Mouse (Mus musculus): ENCODE measurements at regions not wholly inside any gene's neighbourhood (a gene's known extent, or its start where the extent isn't known, plus 50 kb on each side); places are given as distances from the start of the nearest gene placed in this dataset.

DNA sequence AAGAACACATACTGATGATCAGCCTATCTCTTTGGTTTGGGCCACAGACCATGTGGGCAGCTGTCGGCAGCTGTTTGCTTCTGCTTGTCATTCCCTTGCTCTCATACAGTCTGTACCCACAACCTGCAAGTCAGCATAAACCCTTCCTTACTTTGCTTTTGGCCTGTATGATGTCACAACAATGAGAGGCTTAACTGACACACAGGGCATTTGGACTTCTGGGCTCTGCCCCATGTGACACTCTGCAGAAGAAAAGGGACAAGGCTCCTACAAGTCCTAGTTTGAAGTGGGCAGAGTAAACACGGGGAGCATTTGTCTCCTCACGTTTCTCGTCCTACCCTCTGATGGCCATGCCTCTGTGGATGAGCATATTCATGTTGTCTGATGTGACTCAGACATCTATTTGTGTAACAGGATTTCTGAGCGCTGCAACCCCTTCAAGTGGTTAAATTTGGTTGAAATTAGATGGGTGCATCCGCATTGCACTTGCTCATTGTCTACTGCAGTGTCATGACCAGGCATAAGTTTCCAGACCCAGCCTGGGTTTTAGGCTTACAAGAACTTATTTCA, 87.6 kb upstream of the Cpeb4 start:
- no peak for ATAC-seq

DNA sequence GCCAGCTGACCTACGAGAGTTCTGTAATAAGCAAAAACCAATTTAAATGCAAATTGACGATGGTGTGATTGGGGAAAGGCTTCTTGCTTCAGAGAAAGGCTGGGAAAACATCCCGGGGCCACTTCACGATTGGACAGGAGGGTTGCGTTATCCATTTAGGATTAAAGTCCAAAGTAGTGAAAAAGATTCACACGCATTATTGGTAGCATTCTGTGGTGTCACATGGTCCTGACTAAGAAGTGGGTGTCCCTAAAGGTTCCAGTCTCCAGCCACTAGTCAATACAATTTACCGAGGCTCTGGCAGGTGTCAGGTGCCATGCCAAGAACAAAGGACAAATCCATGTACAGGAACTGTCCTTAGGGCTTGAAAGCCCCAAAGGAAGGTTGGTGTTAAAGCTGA, 86.9 kb upstream of the Cpeb4 start:
- ATAC-seq = no peak

DNA sequence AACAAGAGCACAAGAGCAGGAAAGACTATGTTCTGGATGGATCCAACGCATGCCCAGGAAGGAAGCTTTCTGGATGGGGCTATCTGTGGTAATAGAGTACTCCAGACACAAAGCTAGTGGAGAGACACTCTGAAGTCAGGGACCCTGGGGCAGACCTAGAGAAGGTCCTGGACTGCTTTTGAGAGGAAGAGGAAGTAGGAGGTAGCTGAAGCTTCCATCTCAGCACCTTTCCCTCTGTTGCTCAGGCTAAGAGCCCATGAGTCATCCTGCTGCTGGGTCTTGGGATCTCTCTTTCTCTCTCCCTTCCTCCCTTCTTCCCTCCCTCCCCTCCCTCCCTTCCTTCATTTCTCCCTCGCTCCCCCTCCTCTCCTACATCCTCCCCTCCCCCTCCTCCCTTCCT, 84.6 kb upstream of the Cpeb4 start:
- no peak for ATAC-seq

DNA sequence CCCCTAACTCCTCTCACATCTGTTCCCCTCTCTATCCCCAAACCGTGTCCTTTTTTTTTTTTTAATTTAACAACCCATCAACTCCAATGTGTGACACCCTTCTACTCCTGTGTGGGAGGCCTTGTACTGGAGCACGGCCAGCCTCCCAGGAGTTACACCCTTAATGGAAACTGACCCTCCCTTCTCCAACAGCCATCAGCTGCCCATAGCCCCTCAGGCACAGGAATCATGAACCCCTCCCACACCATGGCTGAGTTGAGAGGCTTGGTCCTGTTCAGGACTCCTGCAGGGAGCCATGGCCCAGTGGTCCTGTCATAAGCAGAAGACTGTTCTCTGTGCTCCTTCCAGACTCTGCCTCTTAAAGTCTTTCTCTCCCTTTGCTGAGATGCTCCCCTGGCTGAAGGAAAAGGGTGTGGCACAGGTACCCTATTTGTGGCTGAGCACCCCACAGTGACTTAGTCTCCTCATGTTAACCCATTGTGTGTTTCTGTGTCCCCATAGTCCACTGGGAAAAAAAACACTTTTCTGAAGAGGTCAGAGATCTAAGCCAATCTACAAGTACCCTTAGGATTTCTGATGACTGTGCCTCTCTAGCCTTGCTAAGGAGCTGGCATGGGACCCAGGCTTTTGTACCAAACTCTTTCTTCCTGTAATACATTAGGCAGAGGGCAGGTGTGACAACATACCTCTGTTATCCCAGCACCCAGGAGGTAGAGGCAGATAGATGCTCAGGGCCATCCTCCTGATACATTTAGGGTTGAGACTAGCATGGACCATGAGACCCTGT, 83.9 kb upstream of the Cpeb4 start:
- ATAC-seq = no peak

DNA sequence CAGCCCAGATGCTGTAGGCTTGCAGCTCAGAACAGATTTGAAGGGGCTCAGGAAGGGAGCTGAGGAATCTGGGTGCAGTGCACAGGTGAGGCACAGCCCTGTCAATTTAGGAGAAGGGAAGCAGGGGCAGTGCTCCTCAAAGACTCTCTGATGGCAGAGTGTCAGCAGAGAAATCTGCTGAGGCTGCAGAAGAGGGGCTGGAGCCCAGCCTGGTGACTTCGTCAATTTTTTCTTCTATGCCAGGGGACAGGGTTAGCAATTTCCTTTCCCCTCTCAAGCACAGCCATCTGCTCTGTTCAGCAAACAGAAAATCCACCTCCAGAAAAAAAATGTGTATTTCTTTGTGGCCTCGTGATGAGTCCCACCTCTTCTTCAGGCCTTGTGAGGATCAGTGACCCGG, 82.0 kb upstream of the Cpeb4 start:
- no peak for ATAC-seq

DNA sequence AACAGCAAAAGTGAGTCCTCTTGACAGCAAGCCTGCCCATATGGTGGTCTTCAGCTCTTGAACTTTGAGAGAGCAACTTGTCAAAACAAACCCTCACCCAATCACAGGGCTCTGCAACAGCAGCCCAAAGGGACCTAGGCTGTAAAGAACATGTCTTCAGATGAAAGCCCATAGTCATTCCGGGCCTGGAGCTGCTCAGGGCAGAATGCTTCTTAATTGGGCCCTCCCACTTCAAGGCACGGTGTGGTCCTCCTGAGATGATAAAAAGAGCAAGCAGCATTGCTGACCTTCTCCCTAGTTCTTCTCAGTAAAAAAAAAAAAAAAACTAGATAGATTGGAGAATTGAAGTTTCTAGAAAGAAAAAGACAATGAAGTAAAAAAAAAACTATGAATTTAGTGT, 80.7 kb upstream of the Cpeb4 start:
- ATAC-seq = no peak

DNA sequence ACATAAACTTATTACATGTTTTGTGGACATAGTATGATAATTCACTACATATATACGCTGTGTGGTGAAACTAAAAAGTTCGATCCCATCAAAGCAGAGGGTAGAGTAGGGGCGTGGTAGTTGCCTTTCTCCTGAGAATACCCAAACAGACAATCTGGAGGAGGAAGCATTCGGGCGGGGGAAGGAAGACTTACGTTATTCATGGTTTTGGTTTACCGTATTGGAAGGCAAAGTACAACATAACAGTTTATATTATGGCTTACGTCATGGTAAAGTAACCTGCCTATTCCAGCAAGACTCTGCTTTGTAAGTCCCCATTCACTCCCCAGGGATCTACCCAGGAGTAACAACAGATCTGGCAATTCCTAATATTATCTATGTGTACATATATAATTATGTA, 76.9 kb upstream of the Cpeb4 start:
- ATAC-seq = no peak

DNA sequence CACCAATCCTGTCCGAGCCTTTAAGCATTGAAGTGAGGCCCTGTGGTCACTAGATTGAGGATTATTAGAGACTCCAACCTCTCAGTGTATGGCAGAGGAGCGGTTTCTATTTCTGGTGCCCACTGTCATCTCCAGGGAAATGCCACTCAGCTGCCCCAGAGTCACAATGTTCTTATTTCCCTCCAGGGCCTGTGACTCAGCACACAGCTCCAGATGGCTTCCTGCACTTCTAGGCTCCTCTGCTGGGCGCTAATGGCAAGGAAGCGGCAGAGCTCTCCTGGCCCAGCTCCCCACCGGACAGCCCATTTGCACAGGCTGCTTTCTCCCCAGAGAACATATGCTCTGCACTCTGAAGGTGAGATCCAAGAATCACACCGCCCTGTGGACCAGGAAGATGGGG, 75.8 kb upstream of the Cpeb4 start:
- no peak for ATAC-seq

DNA sequence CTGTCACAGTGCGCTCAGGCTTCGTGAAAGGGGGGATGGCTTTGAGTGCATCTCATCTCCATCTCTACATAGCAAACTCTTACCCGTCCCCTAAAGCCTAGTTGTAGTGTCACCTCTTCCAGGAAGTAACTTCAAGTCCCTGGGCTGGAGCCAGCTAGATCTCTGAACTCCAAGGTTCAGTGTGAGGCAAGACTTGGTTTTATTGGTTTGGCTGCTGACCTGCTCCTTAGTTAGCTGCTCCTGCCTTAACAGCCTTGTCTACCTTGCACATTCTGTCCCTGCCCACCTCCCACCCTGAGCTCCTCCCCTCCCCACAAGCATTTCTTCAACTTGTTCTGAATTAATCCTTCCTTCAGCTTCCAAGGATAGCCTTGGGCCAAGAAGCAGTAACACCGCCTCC, 70.4 kb upstream of the Cpeb4 start:
- ATAC-seq = no peak

DNA sequence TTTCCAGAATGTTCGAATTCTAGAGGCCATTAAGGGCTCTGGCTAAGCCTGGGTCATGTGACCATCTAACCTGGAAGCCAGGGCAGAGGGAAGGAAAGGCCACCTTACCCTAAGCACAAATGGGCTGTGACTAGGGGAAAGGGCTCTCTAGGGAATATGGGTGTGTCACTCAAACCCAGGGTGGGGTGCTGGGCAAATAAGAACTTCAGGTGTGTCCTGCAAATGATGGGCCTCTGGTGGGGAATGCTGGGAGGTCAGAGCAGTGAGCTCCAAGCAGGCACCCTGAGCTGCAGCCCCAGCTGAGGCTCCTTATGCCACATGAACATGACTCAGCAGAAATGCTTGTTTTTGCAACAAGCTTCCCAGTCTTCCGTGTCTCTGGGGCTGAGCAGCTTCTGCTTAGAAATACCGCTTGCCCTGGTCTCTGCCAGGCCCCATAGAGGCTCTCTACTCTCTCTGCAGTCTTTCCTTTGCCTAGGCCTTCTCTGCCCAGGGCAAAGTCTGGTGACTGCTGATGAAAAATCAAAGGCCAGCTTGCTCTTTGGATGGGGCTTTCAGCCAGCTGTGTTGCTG, 68.6 kb upstream of the Cpeb4 start:
- ATAC-seq = no peak

DNA sequence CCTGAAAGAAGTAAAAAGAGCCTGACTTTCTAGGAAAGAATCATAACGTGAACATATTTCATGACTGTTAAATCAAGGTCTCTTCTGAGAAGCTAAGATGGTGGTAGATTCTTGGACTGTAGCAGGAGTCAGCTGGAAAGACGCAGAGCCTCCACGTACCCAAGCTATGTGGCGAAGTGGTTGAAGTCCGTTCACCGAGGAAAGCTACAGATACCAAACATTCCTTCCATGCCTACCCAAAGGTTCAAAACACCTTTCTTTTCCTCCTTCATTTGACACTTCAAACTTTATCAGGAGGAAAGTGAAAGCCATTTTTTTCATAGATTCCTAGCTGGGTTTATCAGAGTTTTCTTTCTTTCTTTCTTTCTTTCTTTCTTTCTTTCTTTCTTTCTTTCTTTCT, 67.5 kb upstream of the Cpeb4 start:
- ATAC-seq = no peak

DNA sequence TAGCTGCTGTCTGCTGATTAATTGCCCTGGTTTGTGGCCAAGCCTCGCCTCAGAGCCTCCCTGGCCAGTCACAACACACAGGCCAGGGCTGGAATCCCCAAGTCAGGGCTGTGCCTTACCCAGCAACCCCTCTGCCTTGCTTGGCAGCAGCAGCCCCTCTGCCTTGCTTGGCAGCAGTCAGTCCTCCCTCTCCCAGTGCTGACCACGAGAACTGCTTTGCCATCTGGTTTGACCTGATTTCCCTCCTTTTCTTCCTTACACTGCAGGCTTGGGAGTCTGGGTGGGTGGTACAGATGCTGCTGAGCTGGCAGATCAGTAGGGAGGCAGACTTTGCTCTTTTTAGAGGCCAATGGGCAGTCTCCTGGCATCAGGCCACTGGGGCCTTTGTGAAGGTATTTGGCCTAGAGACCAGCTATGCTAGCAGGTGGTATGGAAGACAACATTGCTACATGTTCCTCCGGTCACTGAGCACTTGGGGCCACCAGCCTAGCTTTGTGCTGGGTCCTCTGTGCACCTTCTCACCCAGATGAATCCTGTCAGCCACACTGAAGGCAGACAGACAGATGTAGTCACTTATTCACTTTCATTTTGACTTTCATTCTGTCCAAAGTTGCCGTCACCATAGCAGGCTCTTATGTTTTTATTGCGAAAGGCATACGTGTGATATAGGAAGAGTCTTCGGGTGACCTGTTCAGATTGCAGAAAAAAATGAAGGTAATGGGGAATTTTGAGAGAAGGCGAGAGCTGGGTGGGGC, 64.4 kb upstream of the Cpeb4 start:
- peak; percentile 41 for ATAC-seq

DNA sequence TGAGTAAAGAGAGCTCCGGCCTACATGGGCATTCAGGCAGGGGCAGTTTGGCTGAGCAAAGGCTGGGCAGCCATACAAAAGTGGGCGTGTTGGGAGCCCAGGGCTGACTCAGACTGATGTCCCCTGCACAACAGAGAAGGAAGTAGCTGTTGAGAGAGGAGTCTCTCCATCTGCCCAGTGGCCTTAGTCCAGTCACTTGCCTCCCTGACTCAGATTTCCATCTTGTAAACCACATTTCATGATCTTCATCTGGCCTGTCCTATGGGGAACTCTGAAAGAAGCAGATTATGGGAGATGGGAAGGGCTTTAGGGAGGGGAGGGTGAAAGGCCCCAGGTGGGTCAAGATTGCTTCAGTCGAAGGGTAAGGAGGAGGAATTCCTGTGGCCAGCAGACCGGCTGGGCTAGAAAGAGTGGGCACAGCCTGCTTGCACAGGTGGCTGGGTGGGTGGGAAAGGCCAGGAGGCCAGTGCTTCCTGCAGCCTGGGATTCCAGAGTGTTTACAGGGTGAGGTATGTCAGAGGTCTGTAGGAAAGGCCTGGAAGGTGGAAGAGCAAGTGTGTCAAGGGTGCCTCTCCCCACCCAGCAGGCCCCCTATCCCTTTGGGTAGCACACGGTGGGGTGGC, 63.7 kb upstream of the Cpeb4 start:
- ATAC-seq = no peak

DNA sequence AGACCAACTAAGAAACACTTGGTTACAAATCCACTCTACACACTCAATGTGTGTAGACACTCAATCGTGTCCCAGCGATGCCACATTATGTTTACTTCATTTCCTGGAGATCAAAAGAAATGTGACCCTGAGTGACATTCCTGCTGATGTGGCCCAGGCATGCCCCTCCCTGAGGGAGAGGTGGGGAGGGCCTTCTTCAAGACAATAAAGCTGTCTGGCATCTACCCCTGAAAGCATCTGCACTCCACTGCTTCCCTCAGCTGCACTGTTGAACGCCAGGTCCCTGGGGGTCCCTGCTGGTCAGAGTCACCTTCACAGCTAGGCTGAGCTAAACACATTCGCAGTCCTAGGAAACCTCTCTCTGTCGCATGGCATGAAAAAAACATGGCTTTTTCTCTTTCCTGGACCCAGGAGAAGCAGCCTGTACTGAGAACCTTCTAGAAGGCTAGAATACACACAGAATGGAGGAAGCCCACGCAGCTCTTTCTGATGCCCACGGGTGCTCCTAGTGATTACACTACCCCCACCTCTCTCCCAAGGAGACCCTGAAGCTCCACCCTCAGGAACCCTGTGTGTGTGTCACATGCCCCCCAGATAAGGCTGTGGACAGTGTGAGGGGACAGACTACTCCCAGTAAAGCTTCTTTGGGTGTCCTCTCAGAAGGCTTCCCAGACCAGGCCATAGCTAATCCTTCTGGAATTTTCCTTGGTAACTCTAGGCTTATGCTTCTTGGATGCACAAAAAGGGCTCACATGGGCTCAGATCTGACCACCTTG, 61.8 kb upstream of the Cpeb4 start:
- no peak for ATAC-seq

DNA sequence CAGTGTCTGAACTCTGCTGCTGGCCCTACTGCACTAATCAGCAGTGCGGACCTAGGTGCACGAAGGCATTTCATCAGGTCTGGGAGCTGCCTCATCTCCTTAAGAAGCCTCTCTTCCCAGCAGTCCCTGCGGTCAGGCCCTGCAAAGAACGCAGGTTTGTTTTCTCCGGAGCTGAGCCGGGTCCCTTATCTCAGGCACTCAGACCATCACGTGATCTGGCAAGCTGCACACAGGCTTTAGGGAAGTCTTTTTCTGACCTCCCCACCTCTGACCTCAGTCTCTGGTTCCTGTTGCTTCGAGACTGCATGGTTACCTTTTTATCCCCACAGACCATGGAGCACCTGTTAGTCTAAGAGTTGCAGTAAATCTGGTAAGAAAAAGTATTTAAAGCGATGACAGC, 59.8 kb upstream of the Cpeb4 start:
- no peak for ATAC-seq

DNA sequence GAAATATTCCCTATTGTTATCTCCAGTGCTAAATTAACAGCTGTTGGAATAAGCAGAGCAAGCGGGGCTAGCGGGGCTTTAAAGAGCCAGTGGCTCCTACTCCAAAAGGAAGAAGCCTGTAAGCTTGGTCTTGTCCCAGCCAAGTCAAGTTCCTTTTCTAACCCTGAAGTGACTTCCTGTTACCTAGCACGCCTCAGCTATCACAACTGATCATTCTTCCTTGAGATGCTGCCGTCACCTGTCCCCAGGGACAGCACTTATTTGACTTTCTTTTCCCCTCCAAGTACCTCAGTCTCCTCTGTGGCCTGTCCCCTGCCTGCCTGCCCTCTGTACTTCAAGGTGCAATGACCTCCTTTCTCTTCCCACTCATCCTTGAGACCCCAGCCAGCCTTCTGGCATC, 57.4 kb upstream of the Cpeb4 start:
- ATAC-seq = no peak

DNA sequence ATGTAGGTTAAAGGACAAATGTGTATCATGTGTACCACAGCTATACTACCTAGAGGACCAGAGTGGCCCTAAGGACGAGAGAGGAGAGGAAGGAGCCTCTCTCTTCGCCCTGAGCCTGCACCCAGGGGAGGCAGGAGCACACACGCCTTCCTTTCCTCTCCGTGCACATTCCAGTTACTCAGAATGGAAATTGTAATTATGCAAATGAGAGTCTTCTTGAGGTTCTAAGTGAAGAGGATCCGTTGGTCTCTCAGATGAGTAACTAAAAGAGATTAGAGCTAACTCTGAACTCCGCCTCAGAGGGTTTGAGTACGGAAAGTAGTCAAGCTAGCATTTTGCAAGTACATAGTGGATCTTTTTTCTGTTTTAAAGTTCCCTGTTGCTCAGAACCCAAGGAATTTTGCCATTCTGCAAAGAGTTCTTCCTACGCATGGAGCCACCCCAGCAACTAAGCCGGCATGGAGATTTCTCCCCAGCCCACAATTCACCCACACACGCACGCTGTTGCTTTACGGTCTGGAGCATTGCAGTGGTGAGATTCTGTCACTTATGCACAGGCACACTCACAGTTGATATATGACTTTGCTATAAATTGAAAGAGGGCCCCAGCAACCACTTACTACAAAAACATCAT, 56.0 kb upstream of the Cpeb4 start:
- no peak for ATAC-seq

DNA sequence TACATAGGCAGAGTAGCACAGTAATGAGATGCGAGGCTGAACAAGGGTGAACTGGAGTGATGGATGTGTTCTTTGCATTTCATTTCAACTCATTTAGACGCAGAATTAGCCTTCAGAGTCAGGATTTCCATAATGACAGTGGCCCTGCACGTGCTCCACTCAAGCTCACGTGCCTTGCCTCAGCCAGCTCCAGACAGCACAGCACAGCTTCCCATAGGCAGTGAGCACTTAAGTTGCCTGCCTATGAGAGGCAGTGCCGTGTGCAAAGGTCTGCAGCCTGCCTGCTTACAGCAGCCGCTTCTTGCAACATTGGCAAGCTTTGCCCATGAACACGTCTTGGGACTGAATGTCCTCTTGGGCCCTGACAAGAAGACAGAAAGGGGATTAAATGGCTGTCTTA, 54.0 kb upstream of the Cpeb4 start:
- ATAC-seq = no peak

DNA sequence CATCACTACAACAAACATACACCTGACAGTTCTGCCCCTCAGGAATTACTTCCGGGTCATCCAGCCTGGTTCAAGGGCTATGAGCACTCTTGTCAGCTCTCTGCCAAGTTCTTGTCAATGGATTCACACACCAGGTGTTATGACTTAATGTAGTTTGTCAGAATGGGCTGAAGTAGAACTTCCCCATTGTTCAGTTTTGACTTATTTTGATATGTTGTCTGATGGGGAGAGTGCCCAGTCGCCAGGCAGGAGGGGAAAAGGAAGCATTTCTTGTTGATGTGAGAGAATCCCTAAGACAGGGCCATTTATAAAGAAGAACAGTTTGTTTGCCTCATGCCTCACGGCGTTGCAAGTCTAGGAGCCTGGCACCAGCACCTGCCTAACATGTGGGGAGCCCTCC, 52.0 kb upstream of the Cpeb4 start:
- no peak for ATAC-seq

DNA sequence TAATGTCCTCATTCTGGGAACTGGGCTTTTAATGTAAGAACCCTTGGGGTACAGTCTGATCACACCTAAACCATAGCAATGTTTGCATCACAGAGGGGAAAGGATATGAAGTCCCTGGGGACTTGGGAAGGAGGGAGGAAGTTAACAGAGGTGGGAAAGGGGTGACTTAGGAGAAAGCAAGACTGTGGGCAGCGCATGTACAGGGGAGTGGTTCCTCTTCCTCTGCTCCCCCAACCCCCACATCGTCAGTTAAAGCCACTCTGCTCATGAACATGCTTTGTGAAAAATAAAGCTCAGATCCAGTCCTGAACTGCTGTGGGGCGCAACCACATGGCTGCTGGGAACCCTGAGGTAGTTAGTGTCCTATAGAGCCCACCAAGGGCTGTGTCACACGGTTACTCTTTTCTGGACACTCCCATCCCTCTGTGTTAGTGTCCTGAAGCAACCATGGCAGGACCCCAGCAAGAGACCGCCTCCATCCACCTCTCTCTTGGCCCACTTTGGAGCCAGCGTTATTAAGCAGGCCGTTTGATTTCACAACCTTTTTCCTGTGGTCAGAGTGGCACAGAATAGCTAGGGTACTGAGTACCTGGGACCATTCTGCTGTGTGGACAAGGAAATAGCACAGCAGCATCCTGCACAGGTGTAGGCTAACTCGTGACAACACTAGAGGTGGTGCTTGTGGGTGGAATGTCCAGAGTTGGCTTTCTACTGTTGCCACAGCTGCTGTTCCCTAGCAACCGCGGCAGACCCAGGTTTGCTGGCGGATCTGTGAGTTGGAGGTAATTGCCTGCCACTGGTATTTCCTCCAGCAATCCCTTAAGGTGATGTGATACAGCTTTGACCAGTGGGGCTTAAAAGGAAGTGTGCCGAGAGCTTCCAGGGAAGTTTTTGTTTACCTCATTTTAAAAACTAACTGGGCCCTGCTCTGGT, 50.3 kb upstream of the Cpeb4 start:
- no peak for ATAC-seq
